Mouse (Mus musculus): ENCODE data around the gene Mad1l1.

DNA sequence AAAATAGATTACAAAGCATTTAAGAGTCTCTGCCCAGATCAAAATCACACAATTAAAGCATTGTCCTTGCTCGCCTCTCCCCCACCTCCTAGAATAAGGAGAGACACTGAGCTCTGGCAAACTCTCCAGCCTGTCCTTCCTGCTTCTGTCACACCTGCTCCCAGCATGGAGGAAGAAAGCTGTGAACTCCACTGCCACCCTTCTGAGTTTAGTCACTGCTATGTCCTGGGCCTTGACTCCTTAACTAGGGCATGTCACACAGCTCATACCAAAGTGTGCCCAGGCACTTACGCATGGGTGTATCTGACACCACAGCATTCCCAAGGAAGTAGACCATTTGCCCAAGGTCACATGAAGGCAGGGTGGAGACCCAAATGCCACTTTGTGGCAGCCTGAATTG, 275.9 kb downstream of the Mad1l1 start:
- TF ChIP-seq POLR2A (IDR thresholded peaks at IDR 0.05; ENCODE audit: low read depth, low read length) (no peak), CTCF (IDR thresholded peaks at IDR 0.05; ENCODE audit: borderline replicate concordance, insufficient read depth, low read length) (no peak)

Measured in embryonic fibroblast, embryonic 13.5 days (primary cell).